Mouse (Mus musculus) heart, adult 2 months (tissue): ENCODE measurements around the gene 1110008L16Rik. TPM values are rescaled to one million over a fixed set of nuclear protein-coding genes. Genes with fewer than 3 reads are reported as not detected.

Experiments
- DNase-seq, 2 experiments: peaks; one replicate each; pipeline ENCODE4 v3.0.0; 2021
- H3K27ac ChIP-seq: fragments of 200-600 bp; 2 replicates; pipeline ENCODE4 v1.8.1; 2022
- H3K27me3 ChIP-seq: fragments of 200-500 bp; 2 replicates; pipeline ENCODE4 v1.6.1; 2012; ENCODE audit warnings: mild to moderate bottlenecking, low read length, inconsistent platforms, mixed read lengths; ENCODE audit not compliant: control insufficient read depth, insufficient read depth
- H3K36me3 ChIP-seq: fragments of 200-500 bp; 2 replicates; pipeline ENCODE4 v1.6.1; 2012; ENCODE audit warnings: low read length, inconsistent platforms; ENCODE audit not compliant: control insufficient read depth, insufficient read depth
- H3K4me1 ChIP-seq: fragments of 200-500 bp; 2 replicates; pipeline ENCODE4 v1.6.1; 2011; ENCODE audit warnings: low read length; ENCODE audit not compliant: control insufficient read depth, insufficient read depth
- H3K4me3 ChIP-seq: fragments of 200-600 bp; 2 replicates; pipeline ENCODE4 v1.8.1; 2022
- H3K79me2 ChIP-seq: fragments of 200-500 bp; replicated peaks from 2 replicates; pipeline ENCODE4 v1.6.1; 2012; ENCODE audit warnings: mild to moderate bottlenecking, inconsistent platforms, low read length, moderate library complexity, mixed read lengths; ENCODE audit not compliant: control insufficient read depth, insufficient read depth
- H3K9ac ChIP-seq: fragments of 200-500 bp; 2 replicates; pipeline ENCODE4 v1.6.1; 2012; ENCODE audit warnings: low read depth, mild to moderate bottlenecking, control low read depth, inconsistent platforms, low read length, mixed read lengths
- CTCF ChIP-seq: fragments of 200-600 bp; IDR thresholded peaks from 2 replicates; pipeline ENCODE4 v1.8.1; 2022; ENCODE audit warnings: antibody characterized with exemption, mild to moderate bottlenecking, moderate library complexity
- EP300 ChIP-seq: fragments of 200-500 bp; IDR thresholded peaks from 2 replicates; pipeline ENCODE4 v1.6.1; 2011; ENCODE audit warnings: low read depth, low read length, control low read depth; ENCODE audit not compliant: insufficient read depth
- POLR2A ChIP-seq: fragments of 200-500 bp; IDR thresholded peaks from 2 replicates; pipeline ENCODE4 v1.6.1; 2011; ENCODE audit warnings: mild to moderate bottlenecking, low read depth, low read length, control low read depth; ENCODE audit not compliant: insufficient read depth
- WGBS: fragments of 180-500 bp; shearing (Covaris S2); methylation state at CpG from one replicate; pipeline ENCODE4 v1.1.7; 2018; 5-methylcytosine and 5-hydroxymethylcytosine counted together
- intact Hi-C: fragments of 180-260 bp; cut with DNase I; formaldehyde crosslinking; loops from one replicate; pipeline ENCODE4 v1.15.1; 2025
- polyA plus RNA-seq: library from polyadenylated mRNA; depleted of rRNA; stranded (reverse); fragments of >200 nt; gene quantifications from 2 replicates; pipeline ENCODE4 v1.2.3, GENCODE M21; 2012
- total RNA-seq, 2 experiments: library from RNA; stranded (reverse); gene quantifications; 2 replicates each; pipeline ENCODE4 v1.2.3; 2021

The 1110008L16Rik gene
- total and polyA plus RNA-seq, 3 experiments: 4.0 to 11.4 (median 9.8) TPM

DNA sequence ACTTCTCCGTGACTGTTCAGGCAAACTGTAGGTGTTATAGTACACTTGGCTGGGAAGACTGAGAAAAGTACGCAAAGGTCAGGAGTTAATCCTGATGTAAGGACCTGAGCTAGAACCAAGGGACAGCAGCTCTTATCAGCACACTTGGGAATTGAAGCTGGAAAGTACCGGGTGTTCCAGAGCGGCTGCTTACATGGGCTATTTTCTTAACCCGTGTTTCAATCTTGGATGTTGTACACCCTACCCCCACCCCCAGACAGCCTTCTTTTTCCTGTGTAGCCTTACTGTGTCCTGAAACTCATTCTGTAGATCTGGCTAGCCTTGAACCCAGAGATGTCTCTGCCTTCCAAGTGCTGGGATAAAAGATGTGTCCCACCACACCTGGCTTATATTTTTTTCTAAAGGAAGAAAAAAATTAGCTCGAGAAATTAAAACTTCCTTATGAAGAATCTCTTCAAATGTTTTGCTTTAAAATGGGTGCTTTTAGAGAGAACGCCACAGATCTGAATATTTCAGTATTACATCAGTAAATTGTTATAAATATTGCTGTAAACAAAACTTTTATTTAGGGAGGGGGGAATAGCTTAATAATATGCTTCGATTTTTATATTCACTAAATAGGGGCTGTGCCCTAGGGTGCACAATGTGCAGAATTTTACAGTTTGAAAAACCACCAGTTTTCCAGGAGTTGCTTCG is 98.3 kb downstream of the 1110008L16Rik start:
- H3K27ac ChIP-seq: peak overlapping the region; percentile 97
- TF ChIP-seq POLR2A: no peak
- TF ChIP-seq EP300: peak; percentile 62; the same call in 1 of the 2 replicates
- peak in 1 of 2 experiments; percentile 31 for DNase-seq
- H3K4me1 ChIP-seq: peaks cover 2% of the 10 kb centered on the region
- intact Hi-C loops: loop anchor here (1.0 to 2.0 kb wide), 2 partner anchors 49 to 95 kb away; partner anchors contain the start of gene Nfkbia
- H3K36me3 ChIP-seq: peaks cover 8% of the 10 kb centered on the region
- peak overlapping the region; percentile 90 for H3K4me3 ChIP-seq
- peaks cover 2% of the 10 kb centered on the region for H3K79me2 ChIP-seq
- 36% methylated on average over 9 of the region's 9 CpGs for WGBS
- peak overlapping the region; percentile 83 for H3K9ac ChIP-seq
- no peaks in the 10 kb centered on the region for H3K27me3 ChIP-seq

DNA sequence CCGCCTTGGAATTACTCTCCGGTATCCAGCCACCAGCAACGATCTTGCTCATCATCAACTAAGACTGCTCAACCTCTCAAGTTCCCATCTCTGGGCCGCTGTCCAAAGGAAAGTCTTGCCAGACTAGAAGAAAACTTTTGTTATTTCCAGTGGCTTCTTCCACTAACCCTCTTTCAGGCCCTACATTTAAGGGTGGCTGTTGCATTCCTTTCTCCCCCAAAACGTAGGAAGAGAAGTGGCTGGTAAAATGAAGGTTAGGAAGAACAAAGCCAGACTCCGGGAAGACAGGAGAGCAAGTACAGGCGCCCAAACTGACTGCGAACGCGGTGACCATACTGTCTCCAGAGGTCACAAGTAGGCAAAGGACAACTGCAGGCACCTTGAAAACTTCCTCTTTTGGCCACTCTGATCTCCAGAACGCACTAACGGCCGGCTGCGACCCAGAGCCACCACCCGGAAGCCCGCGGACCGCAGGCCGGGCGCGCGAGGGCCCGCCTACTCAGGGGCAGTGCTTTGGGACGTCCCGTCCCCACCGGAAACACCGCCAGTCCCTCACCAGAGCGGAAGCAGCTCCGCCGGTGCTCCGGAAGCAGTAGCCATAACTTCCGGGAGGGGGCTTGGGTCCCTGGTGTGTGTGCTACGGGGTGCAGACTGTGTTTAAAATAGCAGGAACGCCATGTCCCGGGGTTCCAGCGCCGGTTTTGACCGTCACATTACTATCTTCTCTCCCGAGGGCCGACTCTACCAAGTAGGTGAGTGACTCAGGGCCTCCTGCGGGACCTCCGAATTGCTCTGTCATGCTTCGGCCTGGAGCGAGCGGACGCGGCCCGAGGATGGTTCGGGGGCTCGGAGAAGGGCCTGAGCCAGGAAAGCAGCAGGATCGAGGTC is 99.1 kb downstream of the 1110008L16Rik start:
- TF ChIP-seq POLR2A (peak; percentile 96), EP300 (peak; percentile 85; the same call in 1 of the 2 replicates), CTCF (peak; percentile 45)
- Histone ChIP-seq H3K4me1 (peaks cover 2% of the 10 kb centered on the region), H3K27me3 (no peaks in the 10 kb centered on the region), H3K79me2 (peaks cover 2% of the 10 kb centered on the region), H3K36me3 (peaks cover 8% of the 10 kb centered on the region), H3K4me3 (peak overlapping the region; percentile 90), H3K27ac (peak overlapping the region; percentile 97), H3K9ac (peak overlapping the region; percentile 88)
- WGBS: 1% methylated on average over 51 of the region's 51 CpGs
- DNase-seq: peak; percentile 93 to 94
- intact Hi-C loops: loop anchor here (1.0 to 2.0 kb wide), 2 partner anchors 48 to 94 kb away; partner anchors contain the start of gene Nfkbia

DNA sequence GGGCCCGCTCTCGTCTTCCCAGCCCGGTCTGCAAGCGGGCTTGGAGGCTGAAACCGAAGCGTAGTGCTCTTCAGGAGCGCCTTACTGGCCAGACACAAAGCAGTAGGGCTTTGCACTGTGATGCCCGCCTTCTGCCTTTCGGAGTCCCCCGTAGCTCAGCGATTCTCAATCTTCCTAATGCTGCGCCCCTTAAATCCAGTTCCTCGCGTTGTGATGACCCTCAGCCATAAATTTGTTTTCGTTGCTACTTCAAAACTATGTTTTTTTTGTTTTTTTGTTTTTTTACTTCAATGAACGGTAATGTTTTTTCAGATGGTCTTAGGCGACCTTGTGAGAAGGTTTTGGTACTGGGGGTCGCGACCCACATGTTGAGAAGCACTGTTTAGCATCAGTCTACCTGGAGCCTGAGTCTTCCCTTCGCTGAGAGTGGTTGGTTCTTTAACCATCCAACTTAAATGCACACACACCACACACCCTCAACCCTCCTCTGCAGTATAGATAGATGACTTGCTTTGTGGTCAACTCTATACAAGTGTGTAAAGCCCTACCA is 99.8 kb downstream of the 1110008L16Rik start:
- TF ChIP-seq EP300: no peak
- TF ChIP-seq CTCF: no peak
- TF ChIP-seq POLR2A: no peak
- peak overlapping the region; percentile 88 for H3K9ac ChIP-seq
- peaks cover 8% of the 10 kb centered on the region for H3K36me3 ChIP-seq
- peak overlapping the region; percentile 90 for H3K4me3 ChIP-seq
- H3K79me2 ChIP-seq: peaks cover 4% of the 10 kb centered on the region
- no peaks in the 10 kb centered on the region for H3K27me3 ChIP-seq
- DNase-seq: no peak
- H3K27ac ChIP-seq: peak overlapping the region; percentile 97
- intact Hi-C loops: loop anchor here (2.0 kb wide), 1 partner anchor 48 kb away; no protein-coding TSS in a partner anchor
- 2% methylated on average over 20 of the region's 20 CpGs for WGBS
- peaks cover 2% of the 10 kb centered on the region for H3K4me1 ChIP-seq

DNA sequence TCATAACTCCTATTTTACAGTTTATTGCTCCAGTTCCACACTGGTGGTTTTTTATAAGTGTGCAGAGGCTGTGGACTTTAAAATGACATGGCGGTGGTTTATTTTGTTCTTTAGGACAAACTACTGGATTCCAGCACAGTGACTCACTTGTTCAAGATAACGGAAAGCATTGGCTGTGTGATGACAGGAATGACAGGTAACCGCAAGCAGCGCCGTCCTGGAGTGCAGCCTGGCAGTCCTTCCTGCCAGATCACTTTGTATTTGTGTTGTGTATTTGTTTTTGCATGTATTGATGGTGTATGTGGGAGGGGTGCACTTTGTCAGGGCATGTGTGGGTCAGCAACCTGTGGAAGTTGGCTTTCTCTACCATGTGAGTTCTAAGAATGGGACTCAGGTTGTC is 108.5 kb downstream of the 1110008L16Rik start:
- H3K9ac ChIP-seq: no peak overlapping the region
- 37% methylated on average over 5 of the region's 5 CpGs for WGBS

GRCm38 (mm10) chr12:55415255-55415654 is 115.9 kb downstream of the 1110008L16Rik start:
- Histone ChIP-seq H3K27me3 (no peaks in the 10 kb centered on the region), H3K27ac (no peak overlapping the region), H3K36me3 (peaks cover 13% of the 10 kb centered on the region), H3K4me1 (no peaks in the 10 kb centered on the region), H3K9ac (no peak overlapping the region), H3K4me3 (no peak overlapping the region), H3K79me2 (no peaks in the 10 kb centered on the region)
- 94% methylated on average over 5 of the region's 5 CpGs for WGBS
- no peak for TF ChIP-seq CTCF
- no peak for TF ChIP-seq POLR2A
- TF ChIP-seq EP300: no peak
- no peak for DNase-seq
- intact Hi-C loops: no loop called here

More for the DNA sequence above, 108.5 kb downstream of the 1110008L16Rik start:
- H3K4me3 ChIP-seq: no peak overlapping the region
- peaks cover 10% of the 10 kb centered on the region for H3K36me3 ChIP-seq
- H3K27ac ChIP-seq: no peak overlapping the region
- TF ChIP-seq CTCF (no peak), POLR2A (no peak), EP300 (no peak)
- H3K27me3 ChIP-seq: no peaks in the 10 kb centered on the region
- DNase-seq: no peak
- H3K79me2 ChIP-seq: peaks cover 7% of the 10 kb centered on the region
- intact Hi-C loops: no loop called here
- H3K4me1 ChIP-seq: no peaks in the 10 kb centered on the region
